Mouse (Mus musculus) midbrain, embryonic 14.5 days (tissue): Measurements from ENCODE around the gene Nhlh1. TPM values are rescaled to one million over a fixed set of nuclear protein-coding genes. Genes with fewer than 3 reads are reported as not detected.

Experiments used
- ATAC-seq: fragments of 200-750 bp; cut with Nextera tagmentation; 2 replicates; pipeline ENCODE4 v1.8.0; 2017; ENCODE audit warnings: moderate number of reproducible peaks, moderate library complexity; ENCODE audit not compliant: low FRiP score, low TSS enrichment
- DNase-seq: peaks from one replicate; pipeline ENCODE4 v3.0.0-alpha.2; 2015
- H3K27ac ChIP-seq: fragments of 300-500 bp; sonication (generic); replicated peaks from 2 replicates; pipeline ENCODE4 v1.5.1; 2014; ENCODE audit warnings: mild to moderate bottlenecking, low read depth, low read length, moderate library complexity
- H3K27me3 ChIP-seq: fragments of 300-500 bp; sonication (generic); 2 replicates; pipeline ENCODE4 v1.6.1; 2014; ENCODE audit warnings: low read length, control low read depth, mixed read lengths; ENCODE audit not compliant: control insufficient read depth, insufficient read depth
- H3K36me3 ChIP-seq: fragments of 300-500 bp; sonication (generic); 2 replicates; pipeline ENCODE4 v1.6.1; 2014; ENCODE audit warnings: low read length, control low read depth; ENCODE audit not compliant: control insufficient read depth, insufficient read depth
- H3K4me1 ChIP-seq: fragments of 300-500 bp; sonication (generic); 2 replicates; pipeline ENCODE4 v1.6.1; 2014; ENCODE audit warnings: mild to moderate bottlenecking, antibody characterized with exemption, low read length, control low read depth; ENCODE audit not compliant: control insufficient read depth, insufficient read depth
- H3K4me2 ChIP-seq: fragments of 300-500 bp; sonication (generic); 2 replicates; pipeline ENCODE4 v1.6.1; 2014; ENCODE audit warnings: mild to moderate bottlenecking, low read length, moderate library complexity
- H3K4me3 ChIP-seq: fragments of 300-500 bp; sonication (generic); replicated peaks from 2 replicates; pipeline ENCODE4 v1.5.1; 2014; ENCODE audit warnings: low read depth, low read length
- H3K9ac ChIP-seq: fragments of 300-500 bp; sonication (generic); replicated peaks from 2 replicates; pipeline ENCODE4 v1.6.1; 2014; ENCODE audit warnings: mild to moderate bottlenecking, low read length, moderate library complexity
- H3K9me3 ChIP-seq: fragments of 300-500 bp; sonication (generic); 2 replicates; pipeline ENCODE4 v1.6.1; 2016; ENCODE audit warnings: low read length, control low read depth, mixed read lengths; ENCODE audit not compliant: control insufficient read depth
- WGBS: fragments of 180-500 bp; shearing (Covaris S2); extraction: QIAGEN DNeasy Blood & Tissue Kit; methylation state at CpG from one replicate; pipeline ENCODE4 v1.1.7; 2014; 5-methylcytosine and 5-hydroxymethylcytosine counted together
- polyA plus RNA-seq: library from polyadenylated mRNA; unstranded; fragments of >200 nt; fragmentation: Nextera tagmentation; extraction: Ambion mirVana; gene quantifications from 2 replicates; pipeline ENCODE4 v1.2.1, GENCODE M21; 2014

The Nhlh1 gene
- polyA plus RNA-seq, 1 experiment from 2014 or later: 5.5 TPM

DNA sequence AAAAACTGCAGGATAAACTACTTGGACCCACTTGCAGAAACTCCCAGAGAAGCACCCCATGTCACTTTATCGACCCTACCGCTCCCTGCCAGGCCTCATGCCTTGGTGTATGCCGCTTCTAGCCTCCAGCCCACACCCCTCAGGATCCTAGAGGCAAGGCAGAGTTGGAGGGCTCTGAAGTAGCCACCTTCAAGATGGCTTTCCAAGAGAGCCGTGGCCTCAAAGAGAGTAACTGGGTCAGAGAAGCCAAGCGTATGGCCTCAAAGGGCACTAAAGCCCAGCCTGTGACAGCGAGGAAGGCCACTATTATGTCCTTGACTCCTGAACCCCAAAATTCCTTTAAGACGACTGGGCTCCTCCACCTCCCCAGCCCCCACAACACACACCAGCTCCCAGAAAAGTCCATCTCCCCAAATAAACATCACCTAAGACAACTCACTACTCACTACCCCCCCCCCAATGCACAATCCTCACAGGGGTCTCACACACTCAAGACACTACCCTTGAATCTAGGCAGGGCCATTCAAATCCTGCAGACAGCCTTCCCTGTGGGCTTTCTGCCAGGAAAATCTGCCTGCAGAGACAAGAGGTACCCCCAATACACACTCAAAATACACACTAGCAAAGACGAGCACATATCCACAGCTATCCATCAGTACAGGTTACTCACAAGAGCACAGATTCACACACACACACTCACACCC lies 32.0 kb downstream of the Nhlh1 start:
- no peak for DNase-seq
- Histone ChIP-seq H3K4me1 (peaks cover 60% of the 10 kb centered on the region), H3K27ac (peak overlapping the region; percentile 96), H3K36me3 (peaks cover 8% of the 10 kb centered on the region), H3K9ac (peak overlapping the region; percentile 97), H3K4me2 (peak overlapping the region; percentile 98), H3K9me3 (no peaks in the 10 kb centered on the region), H3K4me3 (peak overlapping the region; percentile 96), H3K27me3 (no peaks in the 10 kb centered on the region)
- ATAC-seq: no peak
- 6% methylated on average over 8 of the region's 8 CpGs for WGBS

DNA sequence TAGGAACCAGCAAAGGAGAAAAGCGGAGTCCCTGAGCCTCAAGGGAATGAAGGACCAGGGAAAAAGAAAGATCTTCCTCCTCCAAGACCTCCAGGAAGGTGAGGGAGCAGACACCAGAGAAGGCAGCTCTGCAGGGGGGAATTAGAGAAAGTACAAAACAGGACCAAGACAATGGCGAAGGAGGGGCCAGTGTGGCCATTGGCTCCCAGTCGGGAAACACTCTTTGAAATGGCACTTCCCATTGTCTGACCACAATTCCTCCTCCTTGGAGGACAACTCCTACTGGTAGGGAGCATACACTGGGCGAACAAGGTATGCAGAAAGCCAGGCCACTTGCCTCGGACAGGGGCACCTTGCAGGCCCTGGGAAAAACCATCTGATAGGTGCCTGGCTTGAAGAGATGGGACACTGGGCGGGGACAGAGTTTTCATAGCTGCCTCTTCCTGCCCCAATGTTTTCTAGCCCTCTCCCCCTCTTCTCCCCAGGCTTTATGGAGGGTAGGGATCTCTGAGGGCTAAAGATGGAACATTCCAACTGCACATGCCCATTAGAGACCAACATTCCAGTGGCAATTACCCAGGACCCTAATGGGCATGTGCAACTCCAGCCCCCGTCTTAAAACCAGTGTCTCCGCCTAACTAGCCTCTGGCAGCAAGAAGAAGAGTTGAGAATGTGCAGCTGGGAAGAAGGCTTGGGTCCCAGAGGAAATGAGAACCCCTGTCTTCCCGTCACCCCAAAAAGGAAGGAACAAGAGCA lies 33.1 kb downstream of the Nhlh1 start:
- Histone ChIP-seq H3K27me3 (no peaks in the 10 kb centered on the region), H3K9ac (peak overlapping the region; percentile 97), H3K4me3 (peak overlapping the region; percentile 96), H3K4me1 (peaks cover 71% of the 10 kb centered on the region), H3K4me2 (peak overlapping the region; percentile 98), H3K27ac (peak overlapping the region; percentile 96), H3K9me3 (no peaks in the 10 kb centered on the region), H3K36me3 (peaks cover 11% of the 10 kb centered on the region)
- ATAC-seq: no peak
- no peak for DNase-seq
- WGBS: 7% methylated on average over 9 of the region's 9 CpGs

DNA sequence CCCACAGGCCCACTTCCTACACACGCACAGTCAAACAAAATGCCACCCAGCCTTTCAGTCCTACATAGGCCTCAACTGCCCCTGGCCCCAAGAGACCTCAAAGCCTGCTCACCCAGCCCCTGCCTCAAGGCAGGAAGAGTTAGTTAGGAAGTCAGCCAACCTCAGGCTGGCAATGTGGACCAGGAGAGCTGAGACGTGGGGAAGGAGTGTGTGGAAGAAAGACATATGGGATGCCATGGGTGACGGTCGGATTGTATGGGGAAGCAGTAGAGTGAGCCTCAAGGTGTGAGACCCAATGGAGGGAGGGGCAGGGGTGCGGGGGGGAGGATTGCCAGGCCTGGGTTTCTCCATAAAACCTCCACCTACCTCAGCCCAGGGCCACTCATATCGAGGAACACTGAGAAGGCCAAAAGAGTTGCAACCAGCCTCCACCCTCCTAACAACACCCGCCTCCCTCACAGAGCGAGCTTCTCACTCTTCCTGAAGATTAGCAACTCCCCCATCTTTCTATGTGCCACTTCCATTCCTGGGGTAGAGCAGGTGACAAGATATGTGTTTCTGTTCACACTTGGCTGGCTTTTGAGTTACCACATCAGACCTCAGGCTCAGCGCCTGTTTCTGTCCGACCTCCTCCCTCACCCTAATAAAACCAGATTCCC lies 37.4 kb downstream of the Nhlh1 start:
- no peak for DNase-seq
- no peak overlapping the region for H3K9ac ChIP-seq

DNA sequence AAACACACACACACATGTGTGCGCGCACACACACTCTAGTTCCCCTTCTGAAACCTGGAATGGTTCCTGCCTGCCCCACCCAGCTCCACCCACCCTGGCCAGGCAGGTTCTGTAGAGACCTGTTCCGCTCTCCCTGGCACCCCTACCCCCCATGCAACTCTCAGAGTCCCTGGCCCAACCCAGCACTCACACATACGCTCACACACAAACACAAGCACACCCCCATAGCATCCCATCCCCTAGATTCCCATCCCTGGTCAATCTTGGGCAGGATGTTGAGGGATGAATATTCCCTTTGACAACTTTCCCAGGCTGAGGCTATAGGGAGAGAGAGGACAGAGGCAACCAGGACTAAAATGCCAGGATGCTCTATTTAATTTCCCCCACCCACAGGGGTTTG lies 38.0 kb downstream of the Nhlh1 start:
- peak overlapping the region; percentile 63; the same call in 1 of the 2 replicates for H3K27ac ChIP-seq
- no peaks in the 10 kb centered on the region for H3K27me3 ChIP-seq
- H3K36me3 ChIP-seq: peaks cover 11% of the 10 kb centered on the region
- ATAC-seq: no peak
- H3K4me2 ChIP-seq: no peak overlapping the region
- H3K9ac ChIP-seq: no peak overlapping the region
- H3K4me3 ChIP-seq: no peak overlapping the region
- no peak for DNase-seq
- peaks cover 90% of the 10 kb centered on the region for H3K4me1 ChIP-seq
- 89% methylated on average over 4 of the region's 4 CpGs for WGBS
- H3K9me3 ChIP-seq: no peaks in the 10 kb centered on the region

More for the DNA sequence above, 37.4 kb downstream of the Nhlh1 start:
- no peaks in the 10 kb centered on the region for H3K9me3 ChIP-seq
- ATAC-seq: no peak
- peak overlapping the region; percentile 45 for H3K27ac ChIP-seq
- H3K27me3 ChIP-seq: no peaks in the 10 kb centered on the region
- no peak overlapping the region for H3K4me3 ChIP-seq
- WGBS: 56% methylated on average over 10 of the region's 10 CpGs
- H3K36me3 ChIP-seq: peaks cover 11% of the 10 kb centered on the region
- no peak overlapping the region for H3K4me2 ChIP-seq
- H3K4me1 ChIP-seq: peaks cover 90% of the 10 kb centered on the region

DNA sequence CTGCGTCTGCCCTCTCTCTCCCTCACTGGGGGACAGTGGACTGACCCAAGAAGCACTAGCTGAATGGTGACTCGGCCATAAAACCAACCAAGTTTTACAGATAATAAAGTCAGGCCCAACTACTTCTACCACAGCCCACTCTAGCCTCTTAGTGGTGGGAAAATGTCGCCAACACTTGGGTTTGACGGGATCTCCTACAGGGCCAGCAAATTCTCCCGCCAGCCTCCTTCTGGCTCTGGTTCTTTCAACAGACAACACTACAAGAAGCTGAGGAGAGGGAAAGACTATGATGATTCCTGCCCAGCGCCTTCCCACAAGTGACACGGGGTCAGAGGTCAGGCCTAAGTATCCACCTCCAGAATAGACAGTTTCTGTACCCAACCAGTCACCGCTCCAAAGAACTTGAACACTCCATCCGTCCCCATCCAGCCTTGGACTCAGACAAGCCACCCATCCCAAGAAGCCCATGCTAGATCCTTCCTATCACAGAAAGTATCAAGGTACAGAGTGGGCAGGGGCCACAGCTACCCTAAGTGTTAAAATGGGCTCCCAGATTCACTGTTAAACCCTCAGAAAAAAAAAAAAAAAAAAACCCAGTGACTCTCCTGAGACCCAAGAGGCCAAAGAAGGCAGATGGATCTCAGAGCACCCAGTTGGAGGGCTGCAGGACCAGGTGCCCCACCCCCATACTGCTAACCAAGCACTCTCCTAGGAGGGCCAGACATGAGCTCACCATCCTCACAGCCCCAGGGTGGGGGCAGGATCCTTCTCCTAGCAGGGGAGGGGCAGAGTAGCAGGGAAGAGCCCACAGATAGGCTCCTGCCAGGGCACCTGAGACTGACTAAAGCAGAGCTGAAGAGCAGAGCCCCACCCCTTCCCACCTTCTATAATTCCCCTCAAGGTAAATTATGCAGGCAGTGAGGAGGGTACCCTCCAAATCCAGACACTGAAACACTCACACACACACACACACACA lies 38.7 kb downstream of the Nhlh1 start:
- Histone ChIP-seq H3K9ac (0 out of 2 replicates have a peak overlapping the region, but pooled peaks have one; percentile 1), H3K4me3 (no peak overlapping the region), H3K36me3 (peaks cover 11% of the 10 kb centered on the region), H3K27ac (peak overlapping the region; percentile 92), H3K27me3 (no peaks in the 10 kb centered on the region), H3K4me1 (peaks cover 90% of the 10 kb centered on the region), H3K9me3 (no peaks in the 10 kb centered on the region), H3K4me2 (peak overlapping the region; percentile 48)
- DNase-seq (no peak), ATAC-seq (no peak)
- WGBS: 52% methylated on average over 9 of the region's 9 CpGs

DNA sequence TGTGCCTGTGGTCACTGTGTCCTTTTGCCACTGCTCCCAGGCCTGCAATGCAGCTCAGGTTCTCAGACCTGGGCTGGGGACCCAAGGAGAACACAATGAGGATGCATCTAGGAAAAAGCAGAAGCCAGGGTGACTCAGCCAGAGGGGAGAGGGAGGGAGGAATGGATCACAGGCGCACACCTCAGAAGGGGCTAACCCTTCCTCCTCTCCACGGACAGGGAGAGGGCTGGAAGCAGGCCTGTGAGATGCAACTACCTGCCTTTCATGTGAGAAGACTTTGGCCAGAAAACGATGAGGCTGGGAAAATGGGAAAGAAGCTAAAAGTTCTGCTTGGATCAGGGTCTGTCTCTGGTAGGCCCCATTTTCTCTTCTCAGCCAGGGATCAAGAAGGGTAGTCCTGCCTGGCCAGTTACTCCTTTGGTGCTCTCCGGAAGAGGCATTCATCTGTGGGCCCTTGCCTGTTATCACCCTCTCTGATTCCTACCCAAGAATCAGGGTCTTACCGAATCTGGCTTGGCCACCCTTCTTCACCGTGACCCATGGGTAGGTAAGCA lies 39.8 kb downstream of the Nhlh1 start:
- H3K4me3 ChIP-seq: no peak overlapping the region
- WGBS: 40% methylated on average over 6 of the region's 6 CpGs
- peak overlapping the region; percentile 40 for H3K9ac ChIP-seq

DNA sequence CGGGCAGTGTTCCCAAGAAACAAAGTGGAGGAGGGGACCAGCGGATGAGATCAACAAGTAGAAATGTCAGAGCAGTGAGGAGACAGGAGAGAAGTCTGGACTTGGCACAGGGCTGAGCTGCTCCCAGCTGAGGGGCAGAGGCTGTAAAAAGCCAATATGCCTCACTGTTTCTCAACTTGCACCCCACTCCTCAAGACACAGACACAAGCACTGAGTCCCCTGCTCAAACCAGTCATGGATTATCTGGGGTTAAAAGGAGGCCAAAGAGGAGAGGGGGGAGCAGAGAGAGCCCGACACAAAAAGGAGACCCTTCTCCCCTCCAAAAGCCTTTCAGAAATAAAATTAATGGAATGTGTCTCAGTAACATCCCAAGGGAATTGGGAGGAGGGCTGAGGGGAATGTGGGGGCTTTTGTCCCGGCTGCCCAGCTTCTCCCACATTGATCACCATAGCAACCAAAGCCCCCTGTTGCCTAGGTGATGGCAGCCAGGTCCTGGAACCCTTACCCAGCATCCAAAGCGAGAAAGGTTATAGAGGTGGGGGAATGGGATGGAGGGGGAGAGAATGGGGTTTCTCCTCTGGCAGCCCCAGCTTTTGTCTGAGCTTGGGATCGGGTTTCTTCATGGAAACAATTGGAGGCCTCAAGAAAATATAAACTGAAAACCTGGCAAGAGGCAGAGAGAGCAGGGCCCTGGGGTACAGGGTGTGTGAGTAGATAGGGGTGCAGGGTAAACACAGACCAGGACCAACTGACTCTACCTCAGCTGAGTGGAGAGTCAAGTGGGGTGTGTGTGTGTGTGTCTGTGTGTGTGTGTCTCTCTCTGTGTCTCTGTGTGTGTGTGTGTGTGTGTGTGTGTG lies 40.5 kb downstream of the Nhlh1 start:
- Histone ChIP-seq H3K9ac (peak overlapping the region; percentile 40), H3K27ac (peak overlapping the region; percentile 92), H3K9me3 (no peaks in the 10 kb centered on the region), H3K27me3 (no peaks in the 10 kb centered on the region), H3K4me2 (peak overlapping the region; percentile 48), H3K4me1 (peaks cover 75% of the 10 kb centered on the region), H3K4me3 (peak overlapping the region; percentile 9; the same call in 1 of the 2 replicates), H3K36me3 (peaks cover 18% of the 10 kb centered on the region)
- ATAC-seq: peak; percentile 83
- peak; percentile 90 for DNase-seq
- WGBS: 4% methylated on average over 6 of the region's 6 CpGs

More for the DNA sequence above, 39.8 kb downstream of the Nhlh1 start:
- peaks cover 17% of the 10 kb centered on the region for H3K36me3 ChIP-seq
- H3K27ac ChIP-seq: peak overlapping the region; percentile 92
- H3K27me3 ChIP-seq: no peaks in the 10 kb centered on the region
- no peaks in the 10 kb centered on the region for H3K9me3 ChIP-seq
- H3K4me2 ChIP-seq: peak overlapping the region; percentile 48
- ATAC-seq (0 out of 2 replicates have a peak, but pooled peaks have one; percentile 2), DNase-seq (no peak)
- peaks cover 82% of the 10 kb centered on the region for H3K4me1 ChIP-seq
